Mouse (Mus musculus) megakaryocyte, embryonic 14.5 days (primary cell): ENCODE results near the gene Cxcr1.

ENCODE experiments used
- FLI1 ChIP-seq: IDR thresholded peaks from 2 replicates; pipeline ENCODE4 v1.6.1; 2012; ENCODE audit warnings: low read length, inconsistent platforms, mixed read lengths
- GATA1 ChIP-seq: IDR thresholded peaks from 3 replicates; pipeline ENCODE4 v1.6.1; 2012; ENCODE audit warnings: mixed read lengths, low read length, inconsistent platforms, borderline replicate concordance

DNA sequence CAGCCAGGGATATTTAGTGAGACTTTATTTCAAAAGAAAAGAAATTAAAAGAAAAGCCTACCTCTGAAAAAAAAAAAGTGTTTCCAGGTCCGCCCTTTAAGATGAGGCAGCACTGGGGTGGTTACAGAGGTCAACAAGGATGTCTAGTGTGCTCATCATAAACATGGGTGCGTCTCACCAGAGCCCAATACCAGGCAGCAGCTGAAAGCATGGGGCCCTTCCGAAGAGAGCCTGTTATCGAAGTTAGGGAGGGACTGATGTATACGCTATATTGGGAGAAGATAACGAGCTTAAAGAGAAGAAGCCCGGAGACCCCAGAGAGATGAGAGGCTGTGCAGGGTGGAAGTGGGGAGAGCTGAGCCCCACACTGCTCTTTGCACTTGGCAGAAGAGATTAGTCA, 44.7 kb upstream of the Cxcr1 start:
- TF ChIP-seq GATA1 = no peak
- no peak for TF ChIP-seq FLI1
